Mouse (Mus musculus): ENCODE results near the gene Gabrb1. TPM values are rescaled to one million over a fixed set of nuclear protein-coding genes. Genes with fewer than 3 reads are reported as not detected.

The Gabrb1 gene
- polyA plus RNA-seq (2017; shearing (Covaris generic)), result 0.09 TPM

GRCm38 (mm10) chr5:71657482-71658114 is at the start of gene Gabrb1:
TSS of gene Gabrb1 (plus strand) at chr5:71658113.

GRCm38 (mm10) chr5:71658115-71658497 is 193 bp downstream of the Gabrb1 start, which contains the start of gene Gabra4:
TSS of gene Gabra4 (minus strand) at chr5:71658308.

DNA sequence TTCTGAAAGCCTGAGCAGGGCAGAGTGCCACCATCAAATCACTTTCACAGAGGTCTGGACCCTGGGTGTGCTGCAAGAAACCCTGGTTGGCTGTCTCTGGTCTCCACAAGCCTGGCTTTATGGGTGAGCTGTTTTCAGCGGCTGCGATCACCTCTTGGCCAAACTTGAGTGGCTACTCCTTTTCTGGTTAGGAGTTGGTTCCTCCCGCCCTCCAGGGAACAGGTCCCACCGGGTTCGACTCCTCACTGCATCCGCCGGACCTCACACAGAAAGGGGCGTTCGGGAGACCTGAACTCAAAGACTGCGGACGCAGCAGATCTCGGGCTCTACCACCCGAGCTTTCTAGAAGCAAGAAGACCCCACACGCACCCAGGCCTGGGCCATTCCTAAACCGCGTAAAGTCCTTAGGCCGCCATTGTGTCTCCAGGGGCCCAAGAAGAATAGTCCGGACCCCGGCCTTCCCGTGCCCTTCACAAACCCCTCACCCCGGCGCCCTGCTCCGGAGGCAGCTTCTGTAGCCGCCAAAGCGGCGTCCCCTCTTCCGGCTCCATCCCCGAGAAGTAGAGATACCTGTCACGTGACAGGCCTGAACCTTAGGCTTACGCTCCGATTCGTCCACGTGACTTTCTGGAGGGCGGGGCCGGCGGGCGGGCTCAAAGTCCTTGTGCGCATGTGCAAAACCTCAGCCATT is 509.8 kb downstream of the Gabrb1 start, which contains the start of gene Commd8:
Gene Commd8, minus strand, starts transcription at position 596 of the 691 bp plus-strand sequence.

Other genes starting within 250 kb of the Gabrb1 start
- gene Cox7b2, start 109.9 kb upstream of the Gabrb1 start, polyA plus RNA-seq (2017; shearing (Covaris generic)), result not detected
- gene Gabra4, start 195 bp downstream of the Gabrb1 start, polyA plus RNA-seq (2017; shearing (Covaris generic)), result 0.23 TPM